Mouse (Mus musculus) ES-Bruce4 (cell line): ENCODE measurements around the gene Fastkd5.

Source experiments
- CTCF ChIP-seq: IDR thresholded peaks from one replicate; pipeline ENCODE4 v1.8.1; 2011; ENCODE audit warnings: low read depth, low read length
- POLR2A ChIP-seq: IDR thresholded peaks from one replicate; pipeline ENCODE4 v1.8.1; 2011; ENCODE audit warnings: low read length; ENCODE audit not compliant: insufficient read depth

- TF ChIP-seq CTCF (no peak), POLR2A (no peak)
Measured at GRCm38 (mm10) chr2:130591016-130591415, 38.8 kb downstream of the Fastkd5 start.
